Mouse (Mus musculus): ENCODE results near the gene Sec22b. TPM values are rescaled to one million over a fixed set of nuclear protein-coding genes. Genes with fewer than 3 reads are reported as not detected.

Sec22b gene
- polyA plus RNA-seq, 1 experiment from 2014 or later: 152 TPM

GRCm38 (mm10) chr3:97934331-97935300 is 33.6 kb downstream of the Sec22b start:
- no peak overlapping the region for H3K4me3 ChIP-seq (ENCODE audit: low read length)
- no peaks in the 10 kb centered on the region for H3K36me3 ChIP-seq (ENCODE audit: control insufficient read depth, insufficient read depth, low read length)
- no peaks in the 10 kb centered on the region for H3K27me3 ChIP-seq (replicated peaks; ENCODE audit: control insufficient read depth, insufficient read depth, low read length)
- no peak overlapping the region for H3K4me2 ChIP-seq (ENCODE audit: low read depth, low read length)
- no peaks in the 10 kb centered on the region for H3K9me3 ChIP-seq (ENCODE audit: control insufficient read depth, low read length)
- no peak overlapping the region for H3K9ac ChIP-seq (ENCODE audit: low read depth, low read length)
- H3K4me1 ChIP-seq (ENCODE audit: control insufficient read depth, insufficient read depth, low read length): peaks cover 22% of the 10 kb centered on the region
- ATAC-seq: no peak
- 89% methylated on average over 6 of the region's 6 CpGs for WGBS
- H3K27ac ChIP-seq (ENCODE audit: low read length): no peak overlapping the region

DNA sequence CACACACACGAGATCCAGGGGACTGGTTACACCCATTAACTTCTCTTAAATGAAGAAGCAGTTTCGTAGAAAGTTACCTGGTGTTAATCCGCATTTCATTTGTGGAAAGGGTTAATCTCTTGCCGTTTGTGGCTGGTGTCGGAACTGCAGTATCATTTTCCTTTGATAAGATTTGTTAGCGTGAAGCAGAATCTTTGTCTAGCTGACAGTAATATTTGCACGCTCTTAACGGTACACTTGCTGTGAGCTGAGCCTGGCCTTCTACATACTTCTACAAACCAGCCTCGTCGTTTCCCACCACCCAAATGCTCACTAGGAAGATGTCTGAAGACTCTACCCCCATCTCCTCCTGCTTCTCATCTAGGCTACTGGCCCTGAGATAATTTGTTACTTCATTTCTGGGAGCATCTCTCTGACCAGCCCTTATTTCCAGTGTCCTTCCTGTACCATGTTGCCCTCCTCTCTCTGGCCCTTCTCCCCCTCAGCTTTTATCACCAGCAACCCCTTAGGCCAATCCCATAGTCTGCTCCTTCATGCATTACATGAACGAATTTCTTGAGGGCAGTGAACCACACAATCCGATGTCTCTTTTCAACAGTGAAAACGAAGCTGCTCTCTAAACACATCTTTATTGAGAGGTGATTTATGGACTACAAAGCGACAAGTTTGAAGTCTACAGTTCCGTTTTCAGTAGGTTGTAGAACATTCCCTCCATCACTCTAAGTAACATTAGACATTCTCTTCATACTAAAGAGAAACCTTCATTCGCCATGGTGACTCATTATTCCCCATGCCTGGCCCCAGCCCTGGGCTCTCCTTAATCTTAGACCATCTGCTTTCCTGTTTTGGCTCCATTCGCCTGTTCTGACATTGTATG is 36.3 kb downstream of the Sec22b start:
- no peaks in the 10 kb centered on the region for H3K36me3 ChIP-seq (ENCODE audit: control insufficient read depth, insufficient read depth, low read length)
- peaks cover 31% of the 10 kb centered on the region for H3K4me1 ChIP-seq (ENCODE audit: control insufficient read depth, insufficient read depth, low read length)
- no peak overlapping the region for H3K9ac ChIP-seq (ENCODE audit: low read depth, low read length)
- H3K4me2 ChIP-seq (ENCODE audit: low read depth, low read length): no peak overlapping the region
- H3K27ac ChIP-seq (ENCODE audit: low read length): no peak overlapping the region
- 45% methylated on average over 17 of the region's 17 CpGs for WGBS
- no peak for ATAC-seq
- H3K27me3 ChIP-seq (replicated peaks; ENCODE audit: control insufficient read depth, insufficient read depth, low read length): no peaks in the 10 kb centered on the region
- H3K9me3 ChIP-seq (ENCODE audit: control insufficient read depth, low read length): no peaks in the 10 kb centered on the region
- H3K4me3 ChIP-seq (ENCODE audit: low read length): no peak overlapping the region

- ATAC-seq: no peak
- 70% methylated on average over 6 of the region's 6 CpGs for WGBS
- H3K4me1 ChIP-seq (ENCODE audit: control insufficient read depth, insufficient read depth, low read length): peaks cover 32% of the 10 kb centered on the region
Observed at GRCm38 (mm10) chr3:97937945-97938266, 36.9 kb downstream of the Sec22b start.

DNA sequence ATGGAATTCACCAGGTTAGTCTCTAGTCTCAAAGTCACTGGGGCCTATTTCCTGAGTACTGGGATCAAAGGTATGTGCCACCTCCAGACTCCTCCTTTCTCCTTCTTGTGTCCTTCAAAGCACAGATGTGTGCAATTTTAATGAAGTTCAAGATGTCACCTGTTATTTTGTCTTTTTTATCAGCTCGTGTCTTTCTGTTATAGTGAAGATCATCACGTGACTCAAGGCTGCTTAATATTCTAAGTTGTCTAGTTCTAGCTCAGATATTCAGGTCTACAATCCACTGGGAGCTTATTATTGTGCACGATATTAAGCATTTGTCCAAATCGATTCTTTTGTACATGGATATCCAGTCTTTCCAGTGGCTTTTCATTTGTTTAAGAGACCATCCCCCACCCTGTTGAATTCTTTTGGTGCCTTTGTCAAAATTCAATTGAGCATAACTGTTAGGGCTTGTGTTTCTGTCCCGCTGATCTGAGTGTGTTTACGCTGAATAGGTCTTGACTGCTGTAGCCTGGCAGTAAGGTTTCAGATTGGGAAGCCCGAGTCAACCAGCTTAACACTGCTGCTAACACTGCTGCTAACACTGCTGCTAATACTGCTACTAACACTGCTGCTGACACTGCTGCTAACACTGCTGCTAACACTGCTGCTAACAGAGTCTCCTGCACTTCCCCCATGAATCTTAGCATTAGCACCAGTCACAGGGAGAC is 38.0 kb downstream of the Sec22b start:
- no peak overlapping the region for H3K4me3 ChIP-seq (ENCODE audit: low read length)
- H3K27ac ChIP-seq (ENCODE audit: low read length): no peak overlapping the region
- WGBS: 60% methylated on average over 7 of the region's 7 CpGs
- no peak overlapping the region for H3K4me2 ChIP-seq (ENCODE audit: low read depth, low read length)
- H3K27me3 ChIP-seq (replicated peaks; ENCODE audit: control insufficient read depth, insufficient read depth, low read length): no peaks in the 10 kb centered on the region
- no peak overlapping the region for H3K9ac ChIP-seq (ENCODE audit: low read depth, low read length)
- H3K36me3 ChIP-seq (ENCODE audit: control insufficient read depth, insufficient read depth, low read length): no peaks in the 10 kb centered on the region
- no peaks in the 10 kb centered on the region for H3K9me3 ChIP-seq (ENCODE audit: control insufficient read depth, low read length)
- no peak for ATAC-seq
- H3K4me1 ChIP-seq (ENCODE audit: control insufficient read depth, insufficient read depth, low read length): peaks cover 26% of the 10 kb centered on the region

More at GRCm38 (mm10) chr3:97937945-97938266, 36.9 kb downstream of the Sec22b start:
- Histone ChIP-seq H3K27ac (ENCODE audit: low read length) (no peak overlapping the region), H3K9ac (ENCODE audit: low read depth, low read length) (no peak overlapping the region), H3K9me3 (ENCODE audit: control insufficient read depth, low read length) (no peaks in the 10 kb centered on the region), H3K27me3 (replicated peaks; ENCODE audit: control insufficient read depth, insufficient read depth, low read length) (no peaks in the 10 kb centered on the region), H3K36me3 (ENCODE audit: control insufficient read depth, insufficient read depth, low read length) (no peaks in the 10 kb centered on the region), H3K4me3 (ENCODE audit: low read length) (no peak overlapping the region), H3K4me2 (ENCODE audit: low read depth, low read length) (no peak overlapping the region)

DNA sequence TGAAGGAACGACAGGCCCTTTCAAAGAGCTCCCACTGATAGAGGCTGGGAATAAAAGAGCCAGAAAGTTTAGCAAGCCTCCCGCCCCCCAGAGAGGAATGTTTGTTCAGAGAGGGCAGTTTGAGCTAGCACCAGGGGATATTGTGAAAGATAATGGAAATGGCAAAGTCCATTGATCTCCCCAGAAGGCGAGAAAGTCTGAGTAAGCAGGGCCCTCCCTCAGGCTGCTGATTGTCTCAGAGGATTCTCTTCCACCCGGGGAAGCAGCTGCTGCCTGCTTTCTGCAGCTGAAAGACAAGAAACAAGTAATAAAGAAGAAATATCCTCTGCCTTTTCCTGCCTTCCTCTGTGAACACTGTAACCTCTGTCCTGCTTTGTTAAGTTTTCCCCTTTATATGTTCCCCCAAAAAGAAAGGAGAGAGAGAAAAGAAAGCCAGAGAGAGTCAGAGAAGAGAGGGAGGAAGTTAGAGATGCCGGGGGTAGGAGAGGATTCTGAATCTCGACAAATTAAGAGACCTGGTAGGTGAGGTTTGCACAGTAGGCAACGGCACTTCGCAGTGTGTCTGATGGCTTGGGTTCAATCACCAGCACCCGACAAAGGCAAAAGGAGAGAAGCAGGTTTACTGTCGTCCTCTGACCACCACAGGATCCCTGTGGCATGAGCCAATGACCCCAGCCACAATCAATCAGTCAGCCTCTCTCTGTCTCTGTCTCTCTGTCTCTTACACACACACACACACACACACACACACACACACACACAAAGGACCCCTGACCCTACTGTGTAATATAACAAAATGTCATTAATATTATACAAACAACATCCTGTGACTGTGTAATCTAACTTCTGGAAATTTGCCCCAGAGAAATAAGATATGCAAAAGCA is 38.9 kb downstream of the Sec22b start:
- ATAC-seq: peak; percentile 70
- Histone ChIP-seq H3K27ac (ENCODE audit: low read length) (peak overlapping the region; percentile 20), H3K4me2 (ENCODE audit: low read depth, low read length) (no peak overlapping the region), H3K27me3 (replicated peaks; ENCODE audit: control insufficient read depth, insufficient read depth, low read length) (no peaks in the 10 kb centered on the region), H3K9me3 (ENCODE audit: control insufficient read depth, low read length) (no peaks in the 10 kb centered on the region), H3K4me1 (ENCODE audit: control insufficient read depth, insufficient read depth, low read length) (peaks cover 30% of the 10 kb centered on the region), H3K36me3 (ENCODE audit: control insufficient read depth, insufficient read depth, low read length) (no peaks in the 10 kb centered on the region), H3K4me3 (ENCODE audit: low read length) (no peak overlapping the region), H3K9ac (ENCODE audit: low read depth, low read length) (no peak overlapping the region)
- WGBS: 14% methylated on average over 10 of the region's 10 CpGs

DNA sequence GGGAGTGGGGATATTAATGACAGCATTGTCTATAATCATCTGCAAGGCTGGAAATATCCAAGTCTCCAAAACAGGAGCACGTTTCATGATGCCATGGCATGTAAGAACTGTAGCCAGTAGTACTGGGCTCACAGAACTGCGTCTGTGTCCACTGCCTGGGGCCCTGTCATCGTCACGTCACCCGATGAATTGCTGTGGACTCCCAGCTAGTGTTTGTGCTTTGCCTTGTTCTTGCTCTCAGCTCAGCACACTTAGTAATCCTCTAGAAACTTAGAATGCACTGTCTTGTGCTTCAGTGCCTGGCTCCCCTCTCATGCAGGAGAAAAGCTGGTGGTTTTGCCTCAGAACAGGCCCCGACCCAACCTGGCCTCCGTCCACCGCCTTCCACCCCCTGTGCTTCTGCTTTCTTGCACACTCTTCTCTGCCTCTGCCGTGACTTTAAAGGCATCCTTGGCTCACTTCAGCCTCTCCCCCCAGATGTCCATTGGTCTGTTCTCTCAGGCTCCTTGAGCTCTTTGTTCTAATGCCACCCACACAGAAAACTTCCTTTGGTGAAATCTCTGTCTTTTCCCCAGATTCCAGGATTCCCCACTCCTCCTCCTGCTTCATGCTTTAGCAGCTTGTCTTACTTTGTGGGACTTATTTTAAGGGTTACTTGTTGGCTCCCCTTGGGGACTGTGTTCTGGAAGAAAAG is 39.7 kb downstream of the Sec22b start:
- H3K4me1 ChIP-seq (ENCODE audit: control insufficient read depth, insufficient read depth, low read length): peaks cover 31% of the 10 kb centered on the region
- ATAC-seq: peak; percentile 41; the same call in 1 of the 2 replicates
- H3K27ac ChIP-seq (ENCODE audit: low read length): peak overlapping the region; percentile 26

GRCm38 (mm10) chr3:97941440-97942259 is 40.7 kb downstream of the Sec22b start:
- 60% methylated on average over 11 of the region's 11 CpGs for WGBS
- Histone ChIP-seq H3K4me3 (ENCODE audit: low read length) (no peak overlapping the region), H3K9ac (ENCODE audit: low read depth, low read length) (peak overlapping the region; percentile 15; the same call in 1 of the 2 replicates), H3K36me3 (ENCODE audit: control insufficient read depth, insufficient read depth, low read length) (no peaks in the 10 kb centered on the region), H3K4me2 (ENCODE audit: low read depth, low read length) (no peak overlapping the region), H3K4me1 (ENCODE audit: control insufficient read depth, insufficient read depth, low read length) (peaks cover 31% of the 10 kb centered on the region), H3K9me3 (ENCODE audit: control insufficient read depth, low read length) (no peaks in the 10 kb centered on the region), H3K27me3 (replicated peaks; ENCODE audit: control insufficient read depth, insufficient read depth, low read length) (no peaks in the 10 kb centered on the region), H3K27ac (ENCODE audit: low read length) (no peak overlapping the region)
- ATAC-seq: no peak

More for the DNA sequence above, 39.7 kb downstream of the Sec22b start:
- Histone ChIP-seq H3K4me2 (ENCODE audit: low read depth, low read length) (no peak overlapping the region), H3K27me3 (replicated peaks; ENCODE audit: control insufficient read depth, insufficient read depth, low read length) (no peaks in the 10 kb centered on the region), H3K9ac (ENCODE audit: low read depth, low read length) (no peak overlapping the region), H3K4me3 (ENCODE audit: low read length) (no peak overlapping the region), H3K36me3 (ENCODE audit: control insufficient read depth, insufficient read depth, low read length) (no peaks in the 10 kb centered on the region), H3K9me3 (ENCODE audit: control insufficient read depth, low read length) (no peaks in the 10 kb centered on the region)
- WGBS: 47% methylated on average over 9 of the region's 9 CpGs

All from intestine, embryonic 16.5 days (tissue).